Mouse (Mus musculus): ENCODE results near the gene Dmrt1. TPM values are rescaled to one million over a fixed set of nuclear protein-coding genes. Genes with fewer than 3 reads are reported as not detected.

The Dmrt1 gene
- polyA plus RNA-seq, 1 experiment from 2014 or later, result 0.10 TPM

GRCm38 (mm10) chr19:25641786-25642185, 136.4 kb downstream of the Dmrt1 start:
- Histone ChIP-seq H3K9ac (no peak overlapping the region), H3K4me1 (no peaks in the 10 kb centered on the region), H3K27me3 (0 out of 2 replicates have a peak, but pooled peaks cover 3% of the 10 kb centered on the region), H3K4me3 (no peak overlapping the region), H3K9me3 (no peaks in the 10 kb centered on the region), H3K36me3 (no peaks in the 10 kb centered on the region), H3K4me2 (no peak overlapping the region), H3K27ac (no peak overlapping the region)
- no peak for ATAC-seq (ENCODE audit: insufficient number of reproducible peaks, low FRiP score, low TSS enrichment, low read depth)
- 83% methylated on average over 6 of the region's 6 CpGs for WGBS

- no peak overlapping the region for H3K4me2 ChIP-seq
- H3K9ac ChIP-seq, result no peak overlapping the region
- H3K36me3 ChIP-seq, result no peaks in the 10 kb centered on the region
- 58% methylated on average over 3 of the region's 3 CpGs for WGBS
- H3K9me3 ChIP-seq, result no peaks in the 10 kb centered on the region
- no peaks in the 10 kb centered on the region for H3K4me1 ChIP-seq
- no peak overlapping the region for H3K27ac ChIP-seq
- no peak for ATAC-seq (ENCODE audit: insufficient number of reproducible peaks, low FRiP score, low TSS enrichment, low read depth)
- no peak overlapping the region for H3K4me3 ChIP-seq
- no peaks in the 10 kb centered on the region for H3K27me3 ChIP-seq
Measured at GRCm38 (mm10) chr19:25647136-25647535, 141.7 kb downstream of the Dmrt1 start.

- H3K27ac ChIP-seq, result no peak overlapping the region
- H3K9me3 ChIP-seq, result no peaks in the 10 kb centered on the region
- no peak overlapping the region for H3K4me2 ChIP-seq
- no peaks in the 10 kb centered on the region for H3K4me1 ChIP-seq
- peaks cover 4% of the 10 kb centered on the region; the same call in 1 of the 2 replicates for H3K27me3 ChIP-seq
- WGBS, result 76% methylated on average over 4 of the region's 4 CpGs
- no peak overlapping the region for H3K9ac ChIP-seq
- no peak overlapping the region for H3K4me3 ChIP-seq
- H3K36me3 ChIP-seq, result no peaks in the 10 kb centered on the region
- no peak for ATAC-seq (ENCODE audit: insufficient number of reproducible peaks, low FRiP score, low TSS enrichment, low read depth)
Measured at GRCm38 (mm10) chr19:25648701-25649100, 143.3 kb downstream of the Dmrt1 start.

GRCm38 (mm10) chr19:25650474-25650873, 145.1 kb downstream of the Dmrt1 start:
- 69% methylated on average over 10 of the region's 10 CpGs for WGBS
- Histone ChIP-seq H3K9me3 (no peaks in the 10 kb centered on the region), H3K27ac (no peak overlapping the region), H3K36me3 (no peaks in the 10 kb centered on the region), H3K4me3 (no peak overlapping the region), H3K4me1 (peaks cover 10% of the 10 kb centered on the region), H3K9ac (no peak overlapping the region), H3K27me3 (peaks cover 4% of the 10 kb centered on the region; the same call in 1 of the 2 replicates), H3K4me2 (no peak overlapping the region)
- no peak for ATAC-seq (ENCODE audit: insufficient number of reproducible peaks, low FRiP score, low TSS enrichment, low read depth)

GRCm38 (mm10) chr19:25652560-25652959, 147.1 kb downstream of the Dmrt1 start:
- no peaks in the 10 kb centered on the region for H3K36me3 ChIP-seq
- no peak overlapping the region for H3K9ac ChIP-seq
- 74% methylated on average over 5 of the region's 5 CpGs for WGBS
- H3K4me1 ChIP-seq, result peaks cover 10% of the 10 kb centered on the region
- H3K27me3 ChIP-seq, result peaks cover 4% of the 10 kb centered on the region; the same call in 1 of the 2 replicates
- H3K27ac ChIP-seq, result no peak overlapping the region
- no peak for ATAC-seq (ENCODE audit: insufficient number of reproducible peaks, low FRiP score, low TSS enrichment, low read depth)
- H3K4me3 ChIP-seq, result no peak overlapping the region
- no peaks in the 10 kb centered on the region for H3K9me3 ChIP-seq
- no peak overlapping the region for H3K4me2 ChIP-seq

Other genes starting within 250 kb of the Dmrt1 start
- gene Dmrt3, start 104.7 kb downstream of the Dmrt1 start, polyA plus RNA-seq (2015; fragmentation: Nextera tagmentation; extraction: Ambion mirVana), result 0.08 TPM in 1 of 2 replicates, not detected in the other
- gene Dmrt2, start 166.8 kb downstream of the Dmrt1 start, polyA plus RNA-seq (2015; fragmentation: Nextera tagmentation; extraction: Ambion mirVana), result 10.6 and 14.7 TPM in 2 replicates

Data from limb, embryonic 15.5 days (tissue).